Mouse (Mus musculus) C2C12 (cell line): ENCODE measurements around the gene Rnf166. TPM values are rescaled to one million over a fixed set of nuclear protein-coding genes. Genes with fewer than 3 reads are reported as not detected.

Experiments used
- H3K27me3 ChIP-seq: one replicate; pipeline ENCODE4 v1.6.1; 2011; ENCODE audit not compliant: control insufficient read depth, insufficient read depth, insufficient read length
- H3K36me3 ChIP-seq: one replicate; pipeline ENCODE4 v1.6.1; 2011; ENCODE audit not compliant: control insufficient read depth, insufficient read depth
- H3K4me3 ChIP-seq: one replicate; pipeline ENCODE4 v1.5.1; 2011; ENCODE audit warnings: mild to moderate bottlenecking, control low read depth; ENCODE audit not compliant: poor library complexity, insufficient read depth, severe bottlenecking
- H3K79me2 ChIP-seq: one replicate; pipeline ENCODE4 v1.6.1; 2011; ENCODE audit not compliant: control insufficient read depth, insufficient read depth
- H3K79me3 ChIP-seq: one replicate; pipeline ENCODE4 v1.6.1; 2011; ENCODE audit warnings: low read depth, control low read depth
- H3ac ChIP-seq: one replicate; pipeline ENCODE3; 2011; ENCODE audit warnings: low read depth; ENCODE audit not compliant: control insufficient read depth, insufficient read length
- CEBPB ChIP-seq: IDR thresholded peaks from one replicate; pipeline ENCODE4 v1.6.1; 2011; ENCODE audit warnings: low read depth, mild to moderate bottlenecking, control low read depth, moderate library complexity
- CTCF ChIP-seq: IDR thresholded peaks from one replicate; pipeline ENCODE4 v1.5.1; 2011; ENCODE audit not compliant: control insufficient read depth, insufficient read depth, insufficient read length
- FOSL1 ChIP-seq: IDR thresholded peaks from one replicate; pipeline ENCODE4 v1.8.0; 2011; ENCODE audit warnings: mild to moderate bottlenecking, low read length; ENCODE audit not compliant: poor library complexity, insufficient read depth, severe bottlenecking
- MAX ChIP-seq: IDR thresholded peaks from one replicate; pipeline ENCODE4 v1.6.1; 2011; ENCODE audit warnings: mild to moderate bottlenecking, control low read depth
- MYOD1 ChIP-seq: IDR thresholded peaks from one replicate; pipeline ENCODE4 v1.6.1; 2011; ENCODE audit warnings: low read depth; ENCODE audit not compliant: control insufficient read depth, insufficient read length
- MYOG ChIP-seq: IDR thresholded peaks from one replicate; pipeline ENCODE4 v1.6.1; 2011; ENCODE audit not compliant: control insufficient read depth, insufficient read length; ENCODE audit errors: extremely low read depth
- USF1 ChIP-seq: IDR thresholded peaks from one replicate; pipeline ENCODE4 v1.6.1; 2011; ENCODE audit warnings: low read depth, mild to moderate bottlenecking, control low read depth, moderate library complexity
- polyA plus RNA-seq: library from polyadenylated mRNA; unstranded; fragments of >200 nt; fragmentation: generic; extraction: Trizol; gene quantifications from one replicate; pipeline ENCODE4 v1.2.1, GENCODE M21; 2012; ENCODE audit warnings: missing spikeins

The Rnf166 gene
- polyA plus RNA-seq, 1 experiment = 22.7 TPM

DNA sequence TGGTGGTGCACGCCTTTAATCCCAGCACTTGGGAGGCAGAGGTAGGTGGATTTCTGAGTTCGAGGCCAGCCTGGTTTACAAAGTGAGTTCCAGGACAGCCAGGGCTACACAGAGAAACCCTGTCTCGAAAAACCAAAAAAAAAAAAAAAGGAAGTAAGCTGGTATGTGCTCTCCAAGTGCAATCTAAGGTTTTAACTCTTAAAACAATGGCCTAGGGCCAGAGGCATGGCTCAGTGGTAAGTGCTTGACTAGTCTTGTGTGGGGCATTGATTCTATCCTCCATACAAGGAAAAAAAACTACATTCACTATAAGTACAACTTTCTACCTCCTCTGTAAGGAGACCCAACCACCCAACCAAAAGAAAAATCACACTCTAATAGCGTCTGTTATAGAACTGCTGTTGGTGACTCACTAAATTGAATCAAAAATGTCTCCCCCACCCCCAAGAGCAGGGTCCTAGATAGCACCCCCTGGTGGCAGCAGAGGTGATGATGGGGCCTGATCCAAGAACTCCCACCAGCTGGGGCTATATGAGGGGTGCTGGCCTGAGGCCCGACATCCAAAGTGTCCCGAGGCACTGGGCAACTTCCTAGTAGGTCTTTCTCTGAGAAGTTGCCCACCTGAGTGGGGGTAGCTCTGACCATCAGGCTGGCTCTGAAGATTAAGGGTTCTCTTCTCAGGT, 16.5 kb downstream of the Rnf166 start:
- TF ChIP-seq FOSL1 (no peak), USF1 (no peak), CTCF (no peak), CEBPB (no peak), MYOD1 (no peak), MYOG (no peak), MAX (no peak)
- no peaks in the 10 kb centered on the region for H3K79me3 ChIP-seq
- no peaks in the 10 kb centered on the region for H3K36me3 ChIP-seq
- H3K27me3 ChIP-seq = peaks cover 14% of the 10 kb centered on the region
- no peak overlapping the region for H3ac ChIP-seq
- no peak overlapping the region for H3K4me3 ChIP-seq
- H3K79me2 ChIP-seq = no peaks in the 10 kb centered on the region

DNA sequence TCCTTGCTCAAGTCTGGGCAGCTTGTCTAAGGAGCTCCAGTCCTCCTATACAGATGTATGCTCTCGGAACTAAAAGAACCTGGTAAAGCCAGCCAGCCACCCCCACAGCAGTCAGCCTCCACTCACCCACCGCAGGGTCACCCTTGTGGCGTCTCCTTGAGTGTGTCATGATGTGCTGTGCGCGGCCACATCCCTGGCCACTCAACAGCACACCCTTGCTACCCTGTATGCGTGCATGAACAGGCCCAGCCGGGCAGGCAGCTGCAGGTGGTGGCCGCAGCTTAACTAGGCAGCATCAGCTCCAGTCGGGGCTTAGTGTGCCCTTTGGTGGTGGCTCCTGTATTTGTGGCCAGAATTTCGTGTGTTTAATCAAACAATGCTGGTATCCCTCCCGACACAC, 18.7 kb downstream of the Rnf166 start:
- Histone ChIP-seq H3K79me2 (no peaks in the 10 kb centered on the region), H3K4me3 (no peak overlapping the region), H3ac (no peak overlapping the region), H3K79me3 (no peaks in the 10 kb centered on the region), H3K27me3 (peaks cover 30% of the 10 kb centered on the region), H3K36me3 (no peaks in the 10 kb centered on the region)
- no peak for TF ChIP-seq CTCF
- TF ChIP-seq USF1 = no peak
- no peak for TF ChIP-seq CEBPB
- no peak for TF ChIP-seq MYOG
- TF ChIP-seq MYOD1 = no peak
- no peak for TF ChIP-seq FOSL1
- TF ChIP-seq MAX = no peak

DNA sequence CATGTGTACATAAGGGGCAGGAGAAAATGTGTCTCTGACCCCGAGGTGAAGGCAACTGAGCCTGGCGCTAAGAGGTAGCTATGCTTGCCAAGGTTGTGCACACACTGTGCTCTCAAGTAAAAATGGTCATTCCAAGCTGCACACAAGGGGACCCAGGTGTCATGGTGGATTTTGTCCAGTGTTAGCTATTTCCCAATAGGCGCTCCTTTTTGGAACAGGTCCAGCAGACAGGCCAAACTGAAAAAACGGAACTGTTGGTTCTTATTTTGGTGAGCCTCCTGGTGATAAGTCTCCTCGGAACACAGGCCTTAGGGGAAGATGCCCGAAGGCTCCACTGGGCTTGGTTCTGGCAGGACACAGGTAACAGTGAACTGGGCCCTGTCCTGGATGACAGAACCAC, 21.5 kb downstream of the Rnf166 start:
- peaks cover 39% of the 10 kb centered on the region for H3K27me3 ChIP-seq
- H3K4me3 ChIP-seq = no peak overlapping the region
- TF ChIP-seq CTCF (no peak), FOSL1 (no peak), USF1 (no peak), MYOG (no peak), CEBPB (no peak), MAX (no peak), MYOD1 (no peak)
- H3ac ChIP-seq = no peak overlapping the region
- H3K79me2 ChIP-seq = no peaks in the 10 kb centered on the region
- H3K79me3 ChIP-seq = no peaks in the 10 kb centered on the region
- no peaks in the 10 kb centered on the region for H3K36me3 ChIP-seq

DNA sequence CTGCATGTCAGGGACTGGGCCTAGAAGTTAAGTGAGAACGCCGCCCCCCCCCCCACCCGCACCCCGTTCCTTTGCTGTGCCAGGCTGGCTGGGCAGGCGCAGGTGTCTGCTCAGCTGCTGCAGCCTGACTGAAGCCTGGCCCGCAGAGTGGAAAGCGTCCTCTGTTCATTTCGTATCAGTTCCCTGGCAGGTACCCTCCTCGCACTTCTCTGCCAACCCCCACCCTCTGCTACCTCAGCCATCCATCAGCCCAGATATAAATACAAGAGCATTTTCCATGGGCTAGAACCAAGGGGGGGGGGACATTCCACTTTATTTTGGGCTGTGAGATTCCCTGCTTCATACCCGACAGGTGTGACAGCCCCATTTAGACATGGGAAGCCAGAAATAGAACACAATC, 23.7 kb downstream of the Rnf166 start:
- Histone ChIP-seq H3K4me3 (no peak overlapping the region), H3K36me3 (no peaks in the 10 kb centered on the region), H3K27me3 (peaks cover 47% of the 10 kb centered on the region), H3K79me2 (no peaks in the 10 kb centered on the region), H3K79me3 (no peaks in the 10 kb centered on the region), H3ac (no peak overlapping the region)
- TF ChIP-seq CEBPB = no peak
- no peak for TF ChIP-seq MAX
- no peak for TF ChIP-seq FOSL1
- no peak for TF ChIP-seq USF1
- no peak for TF ChIP-seq CTCF
- TF ChIP-seq MYOD1 = no peak
- no peak for TF ChIP-seq MYOG

DNA sequence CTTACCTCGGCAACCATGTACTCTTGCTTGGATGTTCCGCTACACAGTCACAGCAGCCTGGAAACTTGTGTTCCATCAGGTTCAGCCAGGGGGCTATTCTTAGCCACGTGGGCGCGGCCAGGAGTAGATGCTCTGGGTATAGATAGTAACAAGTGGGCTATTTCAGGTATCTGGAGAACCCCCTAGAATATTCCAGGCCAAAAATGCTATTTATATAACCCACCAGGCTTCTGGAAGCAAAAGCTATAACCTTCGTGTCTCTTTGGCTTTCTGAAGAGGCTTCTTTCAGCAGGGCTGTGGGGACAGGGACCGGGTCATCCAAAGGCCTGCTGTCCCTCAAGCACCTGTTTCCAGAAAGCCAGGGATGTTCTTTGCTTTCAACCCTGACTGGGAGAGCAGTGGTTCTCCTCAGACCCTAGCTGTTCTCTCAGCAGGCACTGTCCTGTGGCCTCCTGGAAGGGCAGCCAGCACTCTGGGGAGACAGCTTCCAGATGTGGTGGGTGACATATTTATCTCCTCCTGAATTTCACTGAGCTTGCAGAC, 24.6 kb downstream of the Rnf166 start:
- TF ChIP-seq MAX = no peak
- TF ChIP-seq CTCF = no peak
- no peak for TF ChIP-seq MYOD1
- no peak for TF ChIP-seq CEBPB
- no peak for TF ChIP-seq MYOG
- no peak for TF ChIP-seq USF1
- TF ChIP-seq FOSL1 = no peak
- H3K79me2 ChIP-seq = no peaks in the 10 kb centered on the region
- H3K36me3 ChIP-seq = no peaks in the 10 kb centered on the region
- H3K27me3 ChIP-seq = peaks cover 46% of the 10 kb centered on the region
- H3ac ChIP-seq = no peak overlapping the region
- H3K79me3 ChIP-seq = no peaks in the 10 kb centered on the region
- H3K4me3 ChIP-seq = no peak overlapping the region

DNA sequence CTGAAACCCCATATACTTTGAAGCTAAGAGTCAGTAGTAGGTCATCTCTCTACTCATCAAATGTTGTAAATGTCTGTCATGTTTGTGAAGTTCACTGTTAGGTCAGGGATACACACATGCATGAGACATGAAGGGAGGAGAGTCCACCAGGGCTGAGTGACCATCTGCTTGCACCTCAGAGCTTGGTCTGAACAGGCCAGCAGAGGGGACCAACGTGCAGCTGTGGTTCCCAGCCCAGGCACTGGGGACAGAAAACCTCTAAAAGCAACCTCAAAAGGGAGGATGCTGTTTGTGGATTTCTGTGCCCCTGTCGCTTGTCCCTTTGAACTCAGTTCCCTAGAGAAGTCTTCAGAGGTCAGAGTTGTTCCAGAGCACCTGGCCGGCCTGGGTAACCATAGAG, 30.7 kb downstream of the Rnf166 start:
- H3K79me2 ChIP-seq = no peaks in the 10 kb centered on the region
- TF ChIP-seq FOSL1 (no peak), CTCF (peak; percentile 18)
- H3K79me3 ChIP-seq = no peaks in the 10 kb centered on the region
- H3K4me3 ChIP-seq = no peak overlapping the region
- H3ac ChIP-seq = no peak overlapping the region
- no peaks in the 10 kb centered on the region for H3K36me3 ChIP-seq
- peaks cover 12% of the 10 kb centered on the region for H3K27me3 ChIP-seq
